Mouse (Mus musculus): ENCODE data around the gene Rcor3.

Gene Rcor3

DNA sequence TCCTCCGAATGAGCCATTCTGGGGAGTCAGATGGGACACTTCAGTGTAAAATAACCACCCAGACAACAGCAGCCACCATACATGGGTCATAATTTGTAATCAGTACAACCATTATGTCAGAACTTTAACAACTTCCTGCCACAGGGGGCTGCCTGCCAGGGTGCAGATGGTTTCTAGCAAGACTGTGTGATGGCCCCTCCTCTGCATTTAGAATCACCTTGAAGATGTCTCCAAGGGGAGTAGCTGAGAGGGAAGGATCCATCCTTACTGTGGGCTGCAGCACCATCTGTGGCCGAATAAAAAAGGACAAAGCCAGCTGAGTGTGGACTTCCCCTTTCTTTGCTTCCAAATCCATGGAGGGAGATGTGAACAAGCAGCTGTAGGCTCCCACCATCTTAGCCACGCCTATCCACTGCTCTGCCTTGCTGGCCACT lies 67.2 kb downstream of the Rcor3 start:
- no peak for DNase-seq (ENCODE audit: low read depth, low spot score)

DNA sequence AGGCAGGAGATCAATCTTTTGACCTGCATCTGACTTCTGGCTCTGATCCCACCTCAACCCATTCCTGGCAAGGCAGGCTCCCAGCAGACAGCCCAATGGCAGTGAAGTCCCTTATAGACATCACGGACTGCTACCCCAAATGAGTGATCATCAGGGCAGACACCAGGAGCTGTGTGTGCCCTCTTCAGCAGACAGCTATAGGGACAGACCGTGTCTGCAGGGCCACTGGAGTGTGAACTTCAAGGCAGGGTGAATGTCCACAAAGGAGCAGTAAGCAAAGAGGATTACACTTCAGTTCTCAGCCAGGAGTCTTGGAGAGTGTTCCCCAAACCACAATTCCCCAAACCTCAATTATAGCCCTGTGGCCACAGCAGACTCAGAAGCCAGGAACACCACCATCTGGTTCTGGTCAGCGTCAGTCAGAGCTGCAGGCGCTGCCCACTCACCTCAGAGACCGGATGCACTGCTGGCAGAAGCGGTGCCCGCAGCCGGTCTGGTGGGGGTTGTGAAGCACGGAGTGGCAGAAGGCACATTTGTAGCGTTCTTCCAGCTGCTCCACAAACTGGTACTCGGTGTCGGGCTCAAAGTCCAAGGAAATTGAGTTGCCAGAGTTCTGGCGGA lies 67.8 kb downstream of the Rcor3 start:
- no peak for DNase-seq (ENCODE audit: low read depth, low spot score)

DNA sequence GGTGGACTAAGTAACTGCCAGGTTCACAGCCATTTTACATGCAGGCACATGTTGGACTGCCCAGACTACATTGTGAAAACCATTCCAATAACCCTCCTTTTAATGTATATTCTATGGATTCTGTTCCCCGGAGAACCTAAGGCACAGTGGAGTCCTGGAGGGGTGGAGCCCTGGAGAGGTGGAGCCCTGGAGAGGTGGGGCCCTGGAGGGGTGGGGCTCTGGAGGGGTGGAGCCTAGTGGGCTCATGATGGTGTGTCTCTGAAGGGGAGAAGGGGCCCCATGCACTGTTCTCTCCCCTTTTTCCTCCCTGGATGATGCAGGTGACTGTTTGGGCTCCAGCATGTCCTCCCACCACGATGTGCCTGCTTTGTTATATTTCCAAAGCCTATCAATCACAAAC lies 69.7 kb downstream of the Rcor3 start:
- DNase-seq (ENCODE audit: low read depth, low spot score): no peak

DNA sequence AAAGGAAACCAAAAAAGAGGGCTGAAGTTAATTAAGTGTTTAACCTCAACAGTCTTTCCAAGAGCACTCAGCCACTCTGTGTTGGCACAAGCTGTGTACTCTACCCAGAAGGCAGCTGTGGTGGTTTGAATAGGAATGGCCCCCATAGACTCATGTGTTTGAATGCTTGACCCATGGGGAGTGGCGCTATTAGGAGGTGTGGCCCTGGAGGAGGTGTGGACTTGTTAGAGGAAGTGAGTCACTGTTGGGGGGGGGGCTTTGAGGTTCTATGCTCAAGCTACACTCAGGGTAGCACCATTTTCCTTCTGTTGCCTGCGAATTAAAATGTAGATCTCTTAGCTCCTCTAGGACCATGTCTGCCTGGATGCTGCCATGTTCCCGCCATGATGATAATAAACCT lies 70.9 kb downstream of the Rcor3 start:
- no peak for DNase-seq (ENCODE audit: low read depth, low spot score)

DNA sequence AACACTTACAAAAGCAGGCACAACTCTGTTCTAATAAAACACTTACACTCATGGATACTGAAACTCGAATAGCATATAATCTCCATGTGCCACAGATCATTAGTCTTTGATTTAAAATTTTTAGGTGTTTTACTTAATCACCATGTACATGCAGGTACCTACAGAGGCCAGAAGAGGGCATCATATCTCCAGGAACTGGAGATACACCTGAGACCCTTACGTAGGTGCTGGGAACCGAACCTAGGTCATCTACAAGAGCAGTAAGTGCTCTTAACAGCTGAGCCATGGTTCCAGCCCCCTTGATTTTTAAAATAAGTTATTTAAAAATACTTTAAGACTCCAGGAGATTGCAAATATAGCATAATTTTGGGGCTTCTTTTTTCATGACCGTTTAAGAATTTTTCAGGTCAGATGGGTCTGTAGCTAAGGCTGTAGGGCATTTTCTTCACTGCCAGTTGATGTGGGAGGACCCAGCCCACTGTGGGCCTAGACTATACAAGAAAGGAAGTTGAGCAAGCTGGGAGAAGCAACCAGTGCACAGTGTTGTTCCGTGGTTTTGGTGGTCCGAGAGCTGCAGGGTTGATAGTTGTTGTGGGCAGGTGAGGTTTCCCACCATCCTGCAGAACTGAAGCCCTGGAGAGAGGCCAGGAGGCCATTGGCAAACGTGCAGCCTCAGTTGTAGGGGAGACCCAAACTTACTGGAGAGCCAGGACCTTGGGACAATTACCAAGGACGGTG lies 74.5 kb downstream of the Rcor3 start:
- no peak for DNase-seq (ENCODE audit: low read depth, low spot score)

DNA sequence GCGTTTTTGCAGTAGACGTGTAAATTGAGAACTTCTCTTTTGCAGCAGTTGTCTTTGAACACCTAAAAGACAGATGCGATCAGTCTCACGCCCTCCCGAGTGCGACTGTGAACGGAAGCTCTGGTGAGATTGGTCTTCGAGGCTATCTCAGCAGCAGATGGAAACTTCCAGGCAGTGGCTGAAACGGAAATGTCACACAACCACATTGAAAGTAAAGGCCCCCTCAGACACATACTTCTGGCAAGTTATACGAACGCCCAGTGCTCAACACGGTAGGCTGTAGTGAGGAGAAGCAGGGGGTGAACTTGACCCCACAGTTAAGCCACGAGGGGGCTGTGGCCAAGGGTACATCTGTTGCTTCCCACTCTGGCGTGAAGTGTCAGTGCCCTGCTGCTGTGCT lies 75.2 kb downstream of the Rcor3 start:
- no peak for DNase-seq (ENCODE audit: low read depth, low spot score)

DNA sequence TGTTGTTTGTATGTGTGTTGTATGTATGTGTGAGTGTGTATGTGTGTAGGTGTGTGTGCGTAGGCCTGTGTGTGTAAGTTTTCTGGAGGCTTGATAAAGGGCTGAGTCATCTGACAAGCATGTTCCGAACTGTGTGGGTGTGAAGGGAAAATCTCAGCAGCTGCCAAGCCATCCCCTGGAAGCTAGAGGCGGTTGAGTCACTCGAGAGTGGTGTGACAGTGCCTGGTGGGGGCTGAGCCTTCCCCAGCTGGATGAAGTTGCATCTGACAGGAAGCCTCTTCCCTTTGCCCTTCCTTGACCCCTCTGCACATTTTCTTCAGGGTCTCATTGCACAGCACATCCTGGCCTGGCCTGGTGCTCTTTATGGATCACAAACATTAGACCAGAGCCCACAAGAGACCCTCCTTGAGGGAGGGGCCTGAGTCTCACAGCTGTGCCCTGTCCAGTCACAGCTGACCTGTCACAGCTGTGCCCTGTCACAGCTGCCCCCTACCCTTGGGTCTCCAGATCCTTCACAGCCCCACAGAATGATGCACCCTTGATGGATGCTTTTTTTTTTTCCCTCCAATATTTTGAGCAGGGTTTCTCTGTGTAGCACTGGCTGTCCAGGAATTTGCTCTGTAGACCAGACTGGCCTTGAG lies 76.1 kb downstream of the Rcor3 start:
- DNase-seq (ENCODE audit: low read depth, low spot score): peak; percentile 92

DNA sequence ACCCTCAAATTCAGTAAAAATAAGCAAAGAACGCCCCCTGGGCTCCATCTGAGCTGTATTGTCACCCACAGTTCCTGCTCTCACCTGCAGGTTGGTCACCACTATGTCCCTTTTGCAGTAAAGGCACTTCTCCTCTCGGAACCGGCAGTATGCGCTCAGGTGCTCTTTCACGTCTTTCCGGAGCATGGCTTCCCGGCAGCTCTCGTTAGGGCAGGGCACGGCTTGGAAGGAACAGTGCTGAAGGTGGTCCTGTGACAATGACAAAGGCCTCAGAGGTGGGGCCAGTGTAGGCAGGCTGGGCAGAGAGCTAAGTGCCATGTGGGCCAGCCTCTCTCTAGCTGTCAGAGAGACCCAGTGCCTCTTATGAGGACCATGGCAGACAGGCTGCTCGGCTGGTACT lies 79.0 kb downstream of the Rcor3 start:
- no peak for DNase-seq (ENCODE audit: low read depth, low spot score)

DNA sequence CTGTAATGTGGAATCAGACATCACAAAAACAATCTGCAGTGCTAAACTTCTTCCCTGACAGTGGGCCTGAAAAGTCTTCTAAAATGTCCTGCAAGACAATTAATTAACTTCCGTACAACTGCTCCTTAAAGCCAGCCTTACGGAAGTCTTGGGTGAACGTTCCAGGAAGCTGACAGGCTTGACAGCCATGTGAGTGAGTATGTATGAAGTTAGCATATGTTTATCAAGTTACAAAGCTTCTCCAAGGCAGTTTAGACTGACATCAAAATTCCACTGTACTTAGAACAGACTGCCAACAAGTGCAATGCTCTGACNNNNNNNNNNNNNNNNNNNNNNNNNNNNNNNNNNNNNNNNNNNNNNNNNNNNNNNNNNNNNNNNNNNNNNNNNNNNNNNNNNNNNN lies 84.1 kb downstream of the Rcor3 start:
- DNase-seq (ENCODE audit: low read depth, low spot score): no peak

DNA sequence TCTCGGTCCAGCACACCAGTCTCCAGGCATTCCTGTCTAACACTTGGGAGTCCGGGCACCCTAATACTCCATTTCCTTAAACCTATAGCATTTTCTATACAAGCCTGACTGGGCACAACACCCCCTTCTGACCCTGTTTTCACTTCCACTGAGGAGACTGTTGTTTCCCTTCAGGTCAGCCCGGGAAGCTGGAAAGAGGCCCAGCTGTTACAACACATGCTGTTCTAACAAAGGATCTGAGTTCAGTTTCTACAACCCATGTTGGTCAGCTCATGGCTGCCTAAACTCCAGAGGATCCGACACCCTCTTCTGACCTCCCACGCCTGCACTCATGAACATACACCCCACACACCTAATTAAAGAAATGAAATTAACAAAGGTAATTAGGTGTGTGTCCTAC lies 84.9 kb downstream of the Rcor3 start:
- no peak for DNase-seq (ENCODE audit: low read depth, low spot score)

DNA sequence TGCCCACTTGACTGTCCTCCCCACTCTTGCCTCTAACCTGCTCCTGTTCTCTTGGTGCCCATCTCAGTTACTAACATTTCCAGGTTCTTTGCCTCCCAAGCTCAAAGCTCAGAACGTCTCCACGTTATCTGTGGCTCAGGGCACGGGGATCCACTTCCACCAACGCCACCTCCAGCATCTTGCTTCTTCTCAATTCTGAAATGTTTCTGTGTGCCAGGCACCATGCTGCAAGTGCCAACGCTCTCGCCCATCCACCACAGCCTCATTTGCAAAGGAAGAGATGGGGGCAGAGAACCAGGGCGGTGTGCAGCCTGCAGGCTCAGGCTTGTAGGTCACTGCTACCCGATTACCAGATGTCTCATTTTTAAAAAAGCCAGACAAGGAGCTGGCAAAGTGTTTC lies 85.4 kb downstream of the Rcor3 start:
- DNase-seq (ENCODE audit: low read depth, low spot score): no peak
